Mouse (Mus musculus): ENCODE data around the gene Npas3. TPM values are rescaled to one million over a fixed set of nuclear protein-coding genes. Genes with fewer than 3 reads are reported as not detected.

The Npas3 gene
- polyA plus RNA-seq, 1 experiment from 2014 or later = 0.49 TPM

DNA sequence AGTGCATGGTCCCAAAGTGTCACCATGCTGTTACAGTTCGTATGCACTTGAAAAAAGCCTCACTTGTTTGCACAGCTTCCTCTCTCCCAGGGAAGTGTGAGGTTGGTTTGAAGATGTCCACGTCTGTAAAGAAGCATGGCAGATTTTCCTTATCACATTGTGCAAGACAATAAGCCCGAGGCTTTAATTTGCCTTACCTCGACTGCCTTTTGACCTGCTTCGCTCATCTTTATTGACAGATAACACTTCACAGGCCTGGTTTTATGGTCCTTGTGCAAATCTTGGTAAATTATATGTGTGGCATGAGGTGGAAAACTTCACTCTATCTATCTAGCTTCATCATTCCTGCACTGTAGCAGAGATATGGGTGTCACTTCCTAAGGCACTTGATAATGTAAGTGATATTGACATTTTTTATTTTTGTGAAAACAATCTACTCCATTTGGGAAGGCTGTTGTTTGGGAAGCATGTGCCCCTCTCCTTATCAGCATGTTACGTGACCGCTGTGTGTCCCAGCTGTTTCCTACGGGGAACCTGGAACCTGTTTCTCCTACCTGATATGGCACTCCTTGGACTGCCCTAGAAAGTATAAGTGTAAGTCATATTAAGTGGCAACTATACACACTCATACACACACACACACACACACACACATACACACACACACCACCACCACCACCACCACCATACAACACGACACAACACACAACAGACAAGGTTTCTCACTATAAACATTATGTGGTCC lies 450.2 kb downstream of the Npas3 start:
- Histone ChIP-seq H3K9me3 (replicated peaks; ENCODE audit: control insufficient read depth, low read length) (no peaks in the 10 kb centered on the region), H3K36me3 (ENCODE audit: control insufficient read depth, insufficient read depth) (no peaks in the 10 kb centered on the region), H3K4me1 (ENCODE audit: control insufficient read depth, insufficient read depth, low read length) (no peaks in the 10 kb centered on the region), H3K27ac (ENCODE audit: low read length) (no peak overlapping the region), H3K9ac (ENCODE audit: low read length) (no peak overlapping the region), H3K4me2 (ENCODE audit: low read depth, low read length) (no peak overlapping the region), H3K27me3 (ENCODE audit: control insufficient read depth, insufficient read depth, low read length) (no peaks in the 10 kb centered on the region), H3K4me3 (ENCODE audit: low read length) (no peak overlapping the region)
- 73% methylated on average over 9 of the region's 9 CpGs for WGBS
- no peak for ATAC-seq (replicated peaks; ENCODE audit: extremely low read depth, insufficient read depth, low FRiP score)

DNA sequence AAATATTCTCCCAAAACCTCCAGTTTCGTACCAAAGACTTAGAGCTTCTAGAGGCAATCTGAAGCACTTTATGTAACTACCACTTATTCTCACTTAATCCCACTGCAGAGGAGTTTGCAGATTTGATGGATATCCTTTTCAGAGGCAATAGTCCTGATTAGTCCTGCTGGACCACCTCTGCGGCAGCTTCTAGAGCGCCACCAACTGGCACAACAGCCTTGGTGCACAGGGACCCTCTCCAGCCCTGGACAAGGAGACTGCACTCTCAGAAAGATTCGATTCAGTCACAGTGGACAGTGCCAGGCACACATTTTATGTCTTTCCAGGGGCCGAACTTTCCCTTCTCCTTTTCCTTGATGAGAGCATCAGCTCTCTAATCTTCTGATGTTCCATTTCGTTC lies 471.4 kb downstream of the Npas3 start:
- no peak overlapping the region for H3K4me3 ChIP-seq (ENCODE audit: low read length)
- no peaks in the 10 kb centered on the region for H3K27me3 ChIP-seq (ENCODE audit: control insufficient read depth, insufficient read depth, low read length)
- H3K9ac ChIP-seq (ENCODE audit: low read length) = no peak overlapping the region
- no peaks in the 10 kb centered on the region for H3K9me3 ChIP-seq (replicated peaks; ENCODE audit: control insufficient read depth, low read length)
- H3K27ac ChIP-seq (ENCODE audit: low read length) = no peak overlapping the region
- H3K36me3 ChIP-seq (ENCODE audit: control insufficient read depth, insufficient read depth) = no peaks in the 10 kb centered on the region
- no peak for ATAC-seq (replicated peaks; ENCODE audit: extremely low read depth, insufficient read depth, low FRiP score)
- H3K4me1 ChIP-seq (ENCODE audit: control insufficient read depth, insufficient read depth, low read length) = no peaks in the 10 kb centered on the region
- WGBS = 55% methylated on average over 6 of the region's 6 CpGs
- H3K4me2 ChIP-seq (ENCODE audit: low read depth, low read length) = no peak overlapping the region

GRCm38 (mm10) chr12:53722156-53722555 lies 473.7 kb downstream of the Npas3 start:
- no peak overlapping the region for H3K4me2 ChIP-seq (ENCODE audit: low read depth, low read length)
- 85% methylated on average over 7 of the region's 7 CpGs for WGBS
- no peaks in the 10 kb centered on the region for H3K36me3 ChIP-seq (ENCODE audit: control insufficient read depth, insufficient read depth)
- H3K4me1 ChIP-seq (ENCODE audit: control insufficient read depth, insufficient read depth, low read length) = no peaks in the 10 kb centered on the region
- no peaks in the 10 kb centered on the region for H3K27me3 ChIP-seq (ENCODE audit: control insufficient read depth, insufficient read depth, low read length)
- no peak overlapping the region for H3K27ac ChIP-seq (ENCODE audit: low read length)
- ATAC-seq (replicated peaks; ENCODE audit: extremely low read depth, insufficient read depth, low FRiP score) = no peak
- no peaks in the 10 kb centered on the region for H3K9me3 ChIP-seq (replicated peaks; ENCODE audit: control insufficient read depth, low read length)
- H3K9ac ChIP-seq (ENCODE audit: low read length) = no peak overlapping the region
- no peak overlapping the region for H3K4me3 ChIP-seq (ENCODE audit: low read length)

- no peak overlapping the region for H3K4me2 ChIP-seq (ENCODE audit: low read depth, low read length)
- no peaks in the 10 kb centered on the region for H3K36me3 ChIP-seq (ENCODE audit: control insufficient read depth, insufficient read depth)
- H3K9me3 ChIP-seq (replicated peaks; ENCODE audit: control insufficient read depth, low read length) = no peaks in the 10 kb centered on the region
- WGBS = 79% methylated on average over 15 of the region's 15 CpGs
- no peak overlapping the region for H3K27ac ChIP-seq (ENCODE audit: low read length)
- H3K4me3 ChIP-seq (ENCODE audit: low read length) = no peak overlapping the region
- ATAC-seq (replicated peaks; ENCODE audit: extremely low read depth, insufficient read depth, low FRiP score) = no peak
- no peaks in the 10 kb centered on the region for H3K4me1 ChIP-seq (ENCODE audit: control insufficient read depth, insufficient read depth, low read length)
- no peak overlapping the region for H3K9ac ChIP-seq (ENCODE audit: low read length)
- no peaks in the 10 kb centered on the region for H3K27me3 ChIP-seq (ENCODE audit: control insufficient read depth, insufficient read depth, low read length)
Measured at GRCm38 (mm10) chr12:53722718-53723698, 474.5 kb downstream of the Npas3 start.

DNA sequence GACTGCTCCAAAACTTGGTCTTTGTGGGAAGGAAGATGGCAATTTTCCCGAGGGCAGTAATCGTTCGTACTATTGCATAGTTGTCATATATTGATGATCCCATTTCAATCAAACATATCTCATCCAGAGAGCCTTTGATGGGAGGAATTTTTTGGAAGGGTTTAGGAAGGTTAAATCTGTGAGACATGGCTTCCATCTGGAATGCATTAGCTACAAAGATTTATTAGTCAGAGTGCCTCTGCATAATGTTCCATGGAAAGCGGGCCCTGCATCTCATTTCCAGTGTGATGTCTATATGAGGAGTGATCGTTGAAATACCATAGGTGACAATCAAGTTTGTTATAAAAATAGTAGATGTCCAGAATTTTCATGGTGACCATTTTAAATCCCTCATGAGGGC lies 480.8 kb downstream of the Npas3 start:
- Histone ChIP-seq H3K27me3 (ENCODE audit: control insufficient read depth, insufficient read depth, low read length) (no peaks in the 10 kb centered on the region), H3K4me2 (ENCODE audit: low read depth, low read length) (no peak overlapping the region), H3K4me1 (ENCODE audit: control insufficient read depth, insufficient read depth, low read length) (no peaks in the 10 kb centered on the region), H3K36me3 (ENCODE audit: control insufficient read depth, insufficient read depth) (no peaks in the 10 kb centered on the region), H3K27ac (ENCODE audit: low read length) (no peak overlapping the region), H3K9me3 (replicated peaks; ENCODE audit: control insufficient read depth, low read length) (no peaks in the 10 kb centered on the region), H3K9ac (ENCODE audit: low read length) (no peak overlapping the region), H3K4me3 (ENCODE audit: low read length) (no peak overlapping the region)
- WGBS = 84% methylated on average over 5 of the region's 5 CpGs
- ATAC-seq (replicated peaks; ENCODE audit: extremely low read depth, insufficient read depth, low FRiP score) = no peak

- 76% methylated on average over 16 of the region's 16 CpGs for WGBS
Measured at GRCm38 (mm10) chr12:53738549-53739292, 490.2 kb downstream of the Npas3 start.

DNA sequence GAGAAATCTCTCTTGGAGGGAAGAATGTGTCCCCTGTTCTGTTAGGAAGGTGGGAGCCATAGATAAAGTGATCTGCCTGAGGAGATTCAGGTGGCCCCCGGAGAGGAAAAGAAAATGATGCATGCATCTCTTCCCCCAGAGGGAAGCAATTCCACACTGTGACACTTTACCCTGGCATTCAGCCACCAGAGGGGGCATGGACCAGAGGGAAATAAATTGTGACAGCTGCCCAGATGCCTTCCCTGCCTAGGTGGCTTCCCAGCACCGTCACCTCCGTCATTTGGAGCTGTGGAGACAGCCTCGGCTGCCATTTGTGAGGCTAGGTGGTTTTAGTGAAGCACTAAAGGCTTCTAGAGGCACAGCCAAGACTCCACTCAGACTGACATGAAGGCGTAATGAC lies 498.2 kb downstream of the Npas3 start:
- no peaks in the 10 kb centered on the region for H3K4me1 ChIP-seq (ENCODE audit: control insufficient read depth, insufficient read depth, low read length)
- no peaks in the 10 kb centered on the region for H3K36me3 ChIP-seq (ENCODE audit: control insufficient read depth, insufficient read depth)
- H3K27me3 ChIP-seq (ENCODE audit: control insufficient read depth, insufficient read depth, low read length) = no peaks in the 10 kb centered on the region
- ATAC-seq (replicated peaks; ENCODE audit: extremely low read depth, insufficient read depth, low FRiP score) = no peak
- H3K9ac ChIP-seq (ENCODE audit: low read length) = no peak overlapping the region
- no peak overlapping the region for H3K4me2 ChIP-seq (ENCODE audit: low read depth, low read length)
- H3K9me3 ChIP-seq (replicated peaks; ENCODE audit: control insufficient read depth, low read length) = no peaks in the 10 kb centered on the region
- 50% methylated on average over 5 of the region's 5 CpGs for WGBS
- no peak overlapping the region for H3K27ac ChIP-seq (ENCODE audit: low read length)
- H3K4me3 ChIP-seq (ENCODE audit: low read length) = no peak overlapping the region

More at GRCm38 (mm10) chr12:53738549-53739292, 490.2 kb downstream of the Npas3 start:
- Histone ChIP-seq H3K4me1 (ENCODE audit: control insufficient read depth, insufficient read depth, low read length) (no peaks in the 10 kb centered on the region), H3K27ac (ENCODE audit: low read length) (no peak overlapping the region), H3K36me3 (ENCODE audit: control insufficient read depth, insufficient read depth) (no peaks in the 10 kb centered on the region), H3K4me2 (ENCODE audit: low read depth, low read length) (no peak overlapping the region), H3K4me3 (ENCODE audit: low read length) (no peak overlapping the region), H3K27me3 (ENCODE audit: control insufficient read depth, insufficient read depth, low read length) (no peaks in the 10 kb centered on the region), H3K9ac (ENCODE audit: low read length) (no peak overlapping the region), H3K9me3 (replicated peaks; ENCODE audit: control insufficient read depth, low read length) (no peaks in the 10 kb centered on the region)
- ATAC-seq (replicated peaks; ENCODE audit: extremely low read depth, insufficient read depth, low FRiP score) = no peak

GRCm38 (mm10) chr12:53749375-53749774 lies 500.9 kb downstream of the Npas3 start:
- H3K27me3 ChIP-seq (ENCODE audit: control insufficient read depth, insufficient read depth, low read length) = no peaks in the 10 kb centered on the region
- H3K36me3 ChIP-seq (ENCODE audit: control insufficient read depth, insufficient read depth) = no peaks in the 10 kb centered on the region
- H3K9me3 ChIP-seq (replicated peaks; ENCODE audit: control insufficient read depth, low read length) = no peaks in the 10 kb centered on the region
- 93% methylated on average over 4 of the region's 4 CpGs for WGBS
- peaks cover 14% of the 10 kb centered on the region for H3K4me1 ChIP-seq (ENCODE audit: control insufficient read depth, insufficient read depth, low read length)
- H3K4me2 ChIP-seq (ENCODE audit: low read depth, low read length) = no peak overlapping the region
- H3K4me3 ChIP-seq (ENCODE audit: low read length) = no peak overlapping the region
- no peak for ATAC-seq (replicated peaks; ENCODE audit: extremely low read depth, insufficient read depth, low FRiP score)
- H3K27ac ChIP-seq (ENCODE audit: low read length) = no peak overlapping the region
- H3K9ac ChIP-seq (ENCODE audit: low read length) = no peak overlapping the region
